Mouse (Mus musculus) G1E (cell line): Measurements from ENCODE around the gene Sys1. TPM values are rescaled to one million over a fixed set of nuclear protein-coding genes. Genes with fewer than 3 reads are reported as not detected.

Source experiments
- ATAC-seq: 2 replicates; pipeline ENCODE4 v1.8.0; 2016; ENCODE audit warnings: mild to moderate bottlenecking; ENCODE audit not compliant: insufficient number of reproducible peaks, poor library complexity, low FRiP score, severe bottlenecking; ENCODE audit errors: extremely low read depth
- DNase-seq: peaks from one replicate; pipeline ENCODE4 v3.0.0; 2012; ENCODE audit warnings: low spot score
- H3K27me3 ChIP-seq: 2 replicates; pipeline ENCODE4 v1.6.1; 2012; ENCODE audit warnings: mild to moderate bottlenecking, low read length, inconsistent platforms; ENCODE audit not compliant: insufficient read depth
- H3K36me3 ChIP-seq: replicated peaks from 2 replicates; pipeline ENCODE3; 2012; ENCODE audit warnings: mild to moderate bottlenecking, inconsistent platforms
- H3K4me1 ChIP-seq: 2 replicates; pipeline ENCODE4 v1.6.1; 2012; ENCODE audit warnings: low read depth, low read length, inconsistent platforms, mixed read lengths; ENCODE audit not compliant: insufficient read depth
- H3K4me3 ChIP-seq: 2 replicates; pipeline ENCODE4 v1.5.1; 2012; ENCODE audit warnings: low read depth, mild to moderate bottlenecking, inconsistent platforms, low read length, moderate library complexity, mixed read lengths
- H3K9me3 ChIP-seq: replicated peaks from 2 replicates; pipeline ENCODE4 v1.6.1; 2012; ENCODE audit warnings: inconsistent platforms
- CTCF ChIP-seq: IDR thresholded peaks from 2 replicates; pipeline ENCODE4 v1.5.1; 2012; ENCODE audit warnings: low read depth, low read length, inconsistent platforms, mixed read lengths
- GATA1 ChIP-seq: IDR thresholded peaks from 2 replicates; pipeline ENCODE4 v1.6.1; 2012; ENCODE audit warnings: borderline replicate concordance, low read length, inconsistent platforms, mixed read lengths
- GATA2 ChIP-seq: IDR thresholded peaks from 2 replicates; pipeline ENCODE4 v1.6.1; 2012; ENCODE audit warnings: low read depth, low read length, inconsistent platforms, borderline replicate concordance
- POLR2AphosphoS5 ChIP-seq: IDR thresholded peaks from 2 replicates; pipeline ENCODE4 v1.6.1; 2012; ENCODE audit warnings: low read depth, low read length, inconsistent platforms; ENCODE audit not compliant: insufficient replicate concordance
- TAL1 ChIP-seq: conservative IDR thresholded peaks from 2 replicates; pipeline ENCODE4 v1.6.1; 2012; ENCODE audit warnings: low read depth, low read length, inconsistent platforms, mixed read lengths
- polyA plus RNA-seq: library from polyadenylated mRNA; stranded (reverse); fragments of >175 nt; gene quantifications from 2 replicates; pipeline ENCODE4 v1.2.3, GENCODE M21; 2012
- total RNA-seq, 2 experiments: library from RNA; stranded (forward) in 1 of 2; stranded (reverse) in 1 of 2; fragments of 200-1000 nt in 1 of 2; fragments of >200 nt in 1 of 2; fragmentation: Nextera tagmentation in 1 of 2; gene quantifications; 2 replicates each; pipeline ENCODE4 v1.2.3; 2014 to 2017

The Sys1 gene
- total and polyA plus RNA-seq, 3 experiments, result 37.0 to 142 (median 50.6) TPM

GRCm38 (mm10) chr2:164438257-164438656 is 18.5 kb upstream of the Sys1 start:
- no peak for TF ChIP-seq CTCF
- TF ChIP-seq TAL1, result no peak
- TF ChIP-seq GATA2, result no peak
- no peak for TF ChIP-seq POLR2AphosphoS5
- no peak for TF ChIP-seq GATA1
- Histone ChIP-seq H3K36me3 (no peaks in the 10 kb centered on the region), H3K4me1 (no peaks in the 10 kb centered on the region), H3K27me3 (peaks cover 16% of the 10 kb centered on the region; the same call in 1 of the 2 replicates), H3K4me3 (no peak overlapping the region), H3K9me3 (no peaks in the 10 kb centered on the region)
- ATAC-seq (no peak), DNase-seq (no peak)

GRCm38 (mm10) chr2:164439001-164439421 is 17.8 kb upstream of the Sys1 start:
- Histone ChIP-seq H3K9me3 (no peaks in the 10 kb centered on the region), H3K36me3 (no peaks in the 10 kb centered on the region), H3K4me1 (no peaks in the 10 kb centered on the region), H3K4me3 (no peak overlapping the region), H3K27me3 (peaks cover 20% of the 10 kb centered on the region; the same call in 1 of the 2 replicates)
- ATAC-seq (no peak), DNase-seq (no peak)
- no peak for TF ChIP-seq POLR2AphosphoS5
- no peak for TF ChIP-seq GATA2
- TF ChIP-seq GATA1, result no peak
- no peak for TF ChIP-seq TAL1
- no peak for TF ChIP-seq CTCF

- H3K4me3 ChIP-seq, result no peak overlapping the region
- ATAC-seq (no peak), DNase-seq (no peak)
- no peaks in the 10 kb centered on the region for H3K36me3 ChIP-seq
- H3K27me3 ChIP-seq, result peaks cover 20% of the 10 kb centered on the region; the same call in 1 of the 2 replicates
- TF ChIP-seq POLR2AphosphoS5 (no peak), CTCF (no peak)
- H3K4me1 ChIP-seq, result no peaks in the 10 kb centered on the region
- H3K9me3 ChIP-seq, result no peaks in the 10 kb centered on the region
These were observed 16.4 kb upstream of the Sys1 start for GRCm38 (mm10) chr2:164440314-164440713.

GRCm38 (mm10) chr2:164441155-164441554 is 15.6 kb upstream of the Sys1 start:
- Histone ChIP-seq H3K4me3 (no peak overlapping the region), H3K36me3 (no peaks in the 10 kb centered on the region), H3K4me1 (no peaks in the 10 kb centered on the region), H3K27me3 (peaks cover 18% of the 10 kb centered on the region; the same call in 1 of the 2 replicates), H3K9me3 (no peaks in the 10 kb centered on the region)
- no peak for ATAC-seq
- TF ChIP-seq GATA1 (no peak), GATA2 (no peak), CTCF (no peak), POLR2AphosphoS5 (no peak), TAL1 (no peak)
- DNase-seq, result no peak

DNA sequence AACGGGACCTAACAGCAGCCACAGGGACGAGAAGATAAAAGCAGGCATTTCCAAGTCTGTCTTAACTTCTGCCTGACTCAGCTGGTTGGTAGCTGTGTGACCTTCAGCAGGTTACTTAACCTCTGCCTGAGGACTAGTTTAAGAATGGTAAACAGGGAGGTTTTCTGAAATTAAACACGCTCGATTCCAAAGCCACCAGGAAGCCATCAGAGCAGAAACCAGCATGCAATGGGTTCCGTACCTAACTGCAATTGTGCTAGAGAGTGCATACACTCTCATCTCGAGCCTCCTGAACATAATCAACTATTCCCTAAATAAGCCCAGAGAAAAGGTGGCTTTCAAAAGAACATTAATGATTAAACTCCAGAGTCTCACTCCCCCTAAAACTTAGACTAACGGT is 15.0 kb upstream of the Sys1 start:
- H3K27me3 ChIP-seq, result peaks cover 14% of the 10 kb centered on the region; the same call in 1 of the 2 replicates
- TF ChIP-seq GATA1 (no peak), CTCF (no peak), TAL1 (no peak), GATA2 (no peak), POLR2AphosphoS5 (no peak)
- DNase-seq (no peak), ATAC-seq (no peak)
- no peaks in the 10 kb centered on the region for H3K9me3 ChIP-seq
- H3K4me1 ChIP-seq, result no peaks in the 10 kb centered on the region
- no peaks in the 10 kb centered on the region for H3K36me3 ChIP-seq
- H3K4me3 ChIP-seq, result no peak overlapping the region

DNA sequence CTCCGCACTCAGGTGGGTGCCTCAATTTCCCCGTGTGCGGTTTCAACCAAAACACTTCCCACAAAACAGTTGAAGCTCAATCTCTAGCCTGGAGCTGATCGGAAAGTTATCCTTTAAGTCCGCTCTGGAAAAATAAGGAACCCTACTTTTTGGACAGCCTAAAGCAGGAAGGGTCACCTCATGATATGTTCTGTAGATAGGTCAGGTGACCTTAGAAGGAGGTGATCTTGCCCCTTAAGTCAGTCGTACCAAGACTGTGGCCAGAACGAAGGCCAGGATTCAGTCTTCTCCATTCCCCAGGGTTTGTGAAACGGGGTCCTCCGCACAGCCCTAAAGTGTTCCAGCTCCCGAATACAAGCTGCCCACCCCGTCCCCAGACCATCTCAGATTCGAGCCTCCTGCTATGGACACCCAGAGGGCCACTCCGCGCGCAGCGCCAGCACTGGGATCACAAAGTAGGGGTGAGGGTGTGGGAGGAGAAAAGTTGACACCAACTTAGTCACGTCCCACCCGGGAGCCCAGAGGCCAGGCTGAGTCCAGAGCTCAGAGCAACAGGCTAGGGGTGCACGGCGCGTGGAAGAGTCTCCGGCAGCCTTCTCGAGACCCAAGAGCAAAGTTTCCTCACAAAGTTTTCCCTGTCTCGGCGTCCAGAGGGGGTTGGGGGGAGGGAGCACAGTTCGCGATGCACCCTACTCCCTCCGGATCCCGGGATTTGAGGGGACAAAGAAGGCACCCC is 14.3 kb upstream of the Sys1 start:
- H3K4me3 ChIP-seq, result no peak overlapping the region
- TF ChIP-seq POLR2AphosphoS5 (no peak), TAL1 (no peak), CTCF (no peak), GATA1 (no peak), GATA2 (no peak)

More for the DNA sequence above, 14.3 kb upstream of the Sys1 start:
- DNase-seq (no peak), ATAC-seq (no peak)
- Histone ChIP-seq H3K9me3 (no peaks in the 10 kb centered on the region), H3K36me3 (no peaks in the 10 kb centered on the region), H3K27me3 (peaks cover 12% of the 10 kb centered on the region; the same call in 1 of the 2 replicates), H3K4me1 (no peaks in the 10 kb centered on the region)
